Mouse (Mus musculus): ENCODE measurements around the gene Pld4.

The Pld4 gene

DNA sequence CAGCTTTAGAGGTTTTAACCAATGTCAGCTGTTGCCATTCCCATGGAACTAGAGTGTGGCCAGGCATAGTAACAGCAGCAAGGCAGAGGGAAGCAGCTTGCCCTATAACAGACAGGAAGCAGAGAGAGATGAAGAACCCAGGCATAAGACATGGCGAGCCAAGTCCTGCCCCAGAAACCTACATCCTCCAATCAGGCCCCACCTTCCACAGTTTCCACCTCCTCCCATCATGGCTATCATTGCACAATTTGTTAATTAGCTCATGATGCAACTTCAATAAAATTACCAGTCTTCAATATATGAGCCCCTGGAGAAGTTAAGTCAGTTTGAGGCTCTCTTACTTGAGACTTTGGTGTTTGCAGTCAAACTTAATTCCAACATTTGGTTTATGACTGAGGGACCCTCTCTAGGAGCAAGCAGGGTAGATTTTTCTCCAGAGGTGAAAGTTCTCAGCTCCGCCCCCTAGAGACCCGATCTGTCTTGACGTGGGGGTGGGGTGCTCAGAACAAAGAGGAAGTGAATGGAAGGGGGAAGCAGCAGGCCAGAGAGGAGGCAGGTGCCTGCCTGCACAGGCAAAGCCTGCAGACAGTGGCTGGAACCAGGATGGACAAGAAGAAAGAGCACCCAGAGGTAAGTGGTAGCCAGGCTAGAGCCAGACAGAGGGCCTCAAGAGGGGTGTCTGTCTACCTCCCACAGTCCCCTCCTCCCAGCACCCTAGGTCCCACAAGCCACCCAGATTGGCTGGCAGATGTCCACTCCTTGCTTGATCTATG is at the start of gene Pld4:
TSS of gene Pld4 (plus strand) at position 502 of the 773 bp plus-strand sequence.
- peak; percentile 29 for DNase-seq

DNA sequence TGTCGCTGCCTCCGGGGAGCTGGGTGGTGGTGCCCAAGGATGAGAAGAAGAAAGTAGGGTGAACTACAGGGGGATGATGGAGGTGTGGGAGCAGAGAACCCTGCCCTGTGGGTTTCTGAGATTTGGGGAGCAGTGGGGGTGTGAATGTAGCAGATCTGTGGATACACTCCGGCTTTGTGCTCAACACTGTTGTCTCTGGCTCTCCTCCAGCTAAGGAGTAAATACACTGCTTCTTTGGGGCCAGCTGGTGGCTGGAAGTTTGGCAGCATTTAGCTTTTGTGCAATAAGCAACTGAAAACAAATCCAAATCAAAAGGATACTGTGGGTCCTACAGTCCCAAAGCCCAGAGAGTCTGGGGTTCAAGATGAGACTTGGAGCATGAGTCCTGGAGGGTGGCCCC is 46.5 kb upstream of the Pld4 start:
- DNase-seq, result no peak

GRCm38 (mm10) chr12:112717140-112717539 is 43.3 kb upstream of the Pld4 start:
- peak; percentile 55 for DNase-seq

GRCm38 (mm10) chr12:112718995-112719394 is 41.5 kb upstream of the Pld4 start:
- DNase-seq, result no peak

DNA sequence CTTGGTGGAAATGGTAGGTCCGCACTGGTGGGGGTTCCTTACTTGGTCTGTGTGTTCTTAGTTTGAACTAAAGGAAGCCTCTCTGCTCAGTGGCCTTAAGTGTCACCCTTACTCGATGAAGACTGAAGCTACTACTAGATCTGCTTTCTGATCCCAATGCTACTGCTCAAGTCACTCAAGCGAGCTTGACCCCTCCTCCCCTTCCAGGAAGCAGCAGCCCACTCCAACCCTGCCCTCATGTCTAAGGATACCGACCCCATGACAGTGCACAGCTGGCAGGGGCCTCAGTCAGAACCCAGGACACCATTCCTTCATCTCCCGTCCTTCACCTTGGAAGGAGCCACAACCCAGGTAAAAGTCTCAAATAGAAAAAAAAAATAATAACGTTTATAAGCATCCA is 40.2 kb upstream of the Pld4 start, which contains the start of gene Cep170b:
TSS of gene Cep170b (plus strand) at position 240 of the 400 bp plus-strand sequence.
- DNase-seq, result no peak

DNA sequence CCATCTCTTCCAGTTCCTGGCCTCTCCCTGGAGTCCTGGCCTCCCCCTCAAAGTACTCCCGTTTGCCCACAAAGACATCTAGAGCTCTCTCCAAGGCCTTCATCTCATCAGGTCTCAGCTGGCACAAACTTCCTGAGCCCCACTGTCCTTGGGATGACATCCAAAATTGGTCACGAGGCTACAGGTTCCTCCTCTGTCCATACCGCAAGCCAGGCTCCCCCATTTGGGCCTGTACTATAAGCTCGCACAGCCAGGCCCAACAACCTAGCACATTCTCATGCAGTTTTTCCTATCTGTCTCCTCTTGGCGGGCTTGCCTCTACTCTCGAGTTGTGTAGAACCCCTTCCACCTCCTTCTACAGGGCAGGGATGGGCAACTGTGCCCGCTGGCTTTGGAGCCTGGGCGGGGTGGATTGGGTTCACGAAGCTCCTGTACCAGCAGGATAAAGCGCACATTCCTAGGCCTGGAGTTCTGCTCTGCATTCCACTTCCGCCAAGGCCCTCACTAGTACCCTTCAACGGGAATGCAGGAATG is 39.5 kb upstream of the Pld4 start:
- DNase-seq, result no peak

- peak; percentile 75 for DNase-seq
These were observed 38.8 kb upstream of the Pld4 start for GRCm38 (mm10) chr12:112721424-112722239.

DNA sequence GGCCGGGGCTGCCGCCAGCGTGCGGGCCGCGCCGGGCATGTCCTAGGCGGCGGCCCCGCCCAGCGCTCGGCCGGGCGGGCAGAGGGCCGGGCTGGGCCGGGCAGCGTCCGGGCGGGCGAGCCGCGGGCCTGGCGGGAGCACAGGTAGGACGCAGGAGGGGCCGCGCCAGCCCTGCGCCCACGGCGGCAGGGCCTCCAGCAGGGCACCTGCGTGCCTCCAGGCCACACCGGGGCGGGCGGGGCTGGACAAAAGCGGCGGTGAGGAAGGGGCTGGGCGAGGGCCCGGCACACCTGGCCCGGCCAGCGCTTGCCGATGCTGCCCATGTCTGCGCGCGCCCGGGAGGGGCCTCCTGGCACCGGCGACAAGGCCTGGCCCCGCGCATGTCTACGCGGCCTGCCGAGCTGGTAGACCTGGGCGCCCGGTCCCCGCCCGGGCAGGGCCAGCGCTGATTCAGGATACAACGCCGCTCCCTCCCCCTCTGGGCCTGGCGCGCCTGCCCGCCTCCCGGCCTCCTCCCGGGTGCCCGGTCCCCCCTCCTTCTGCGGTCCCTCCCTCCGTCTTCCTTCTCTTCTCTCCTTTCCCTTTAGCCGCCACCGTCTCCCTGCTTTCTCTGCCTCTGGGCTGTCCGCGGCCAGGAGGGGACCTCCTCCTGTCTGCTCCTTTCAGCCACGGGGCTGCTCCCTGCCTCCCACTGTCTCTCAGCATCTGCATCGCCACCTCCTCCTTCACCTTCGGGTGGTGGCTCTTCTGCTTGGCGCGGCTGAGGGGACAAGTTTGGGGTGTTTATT is 38.0 kb upstream of the Pld4 start:
- no peak for DNase-seq

GRCm38 (mm10) chr12:112723028-112723330 is 37.5 kb upstream of the Pld4 start:
- DNase-seq, result no peak

- DNase-seq, result no peak
These were observed 37.0 kb upstream of the Pld4 start for GRCm38 (mm10) chr12:112723445-112723844.

GRCm38 (mm10) chr12:112724077-112724805 is 36.2 kb upstream of the Pld4 start:
- DNase-seq, result peak; percentile 59

- no peak for DNase-seq
These were observed 32.7 kb upstream of the Pld4 start for GRCm38 (mm10) chr12:112727801-112728200.

DNA sequence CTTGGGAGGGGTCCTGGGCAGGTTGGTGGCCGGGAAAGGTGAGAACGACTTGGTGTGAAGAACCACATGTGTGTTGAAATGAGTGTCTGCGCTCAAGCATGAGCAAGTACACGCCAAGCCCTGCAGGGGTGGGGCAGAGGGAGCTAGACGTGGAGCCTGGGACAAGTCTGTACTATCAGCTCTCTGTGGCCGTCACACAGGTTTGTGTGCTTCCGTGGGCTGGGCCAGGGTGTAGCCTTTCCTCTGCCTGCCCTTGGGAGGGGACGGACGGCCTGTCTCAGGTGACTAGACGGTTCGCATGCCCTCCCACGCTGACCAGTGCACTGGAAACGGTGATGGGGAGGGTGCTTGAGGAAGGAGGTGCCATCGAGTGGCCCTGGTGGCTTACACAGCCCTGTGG is 29.6 kb upstream of the Pld4 start:
- DNase-seq, result no peak

- DNase-seq, result no peak
These were observed 27.9 kb upstream of the Pld4 start for GRCm38 (mm10) chr12:112732591-112732990.

GRCm38 (mm10) chr12:112734108-112734820 is 26.2 kb upstream of the Pld4 start:
- DNase-seq, result no peak

DNA sequence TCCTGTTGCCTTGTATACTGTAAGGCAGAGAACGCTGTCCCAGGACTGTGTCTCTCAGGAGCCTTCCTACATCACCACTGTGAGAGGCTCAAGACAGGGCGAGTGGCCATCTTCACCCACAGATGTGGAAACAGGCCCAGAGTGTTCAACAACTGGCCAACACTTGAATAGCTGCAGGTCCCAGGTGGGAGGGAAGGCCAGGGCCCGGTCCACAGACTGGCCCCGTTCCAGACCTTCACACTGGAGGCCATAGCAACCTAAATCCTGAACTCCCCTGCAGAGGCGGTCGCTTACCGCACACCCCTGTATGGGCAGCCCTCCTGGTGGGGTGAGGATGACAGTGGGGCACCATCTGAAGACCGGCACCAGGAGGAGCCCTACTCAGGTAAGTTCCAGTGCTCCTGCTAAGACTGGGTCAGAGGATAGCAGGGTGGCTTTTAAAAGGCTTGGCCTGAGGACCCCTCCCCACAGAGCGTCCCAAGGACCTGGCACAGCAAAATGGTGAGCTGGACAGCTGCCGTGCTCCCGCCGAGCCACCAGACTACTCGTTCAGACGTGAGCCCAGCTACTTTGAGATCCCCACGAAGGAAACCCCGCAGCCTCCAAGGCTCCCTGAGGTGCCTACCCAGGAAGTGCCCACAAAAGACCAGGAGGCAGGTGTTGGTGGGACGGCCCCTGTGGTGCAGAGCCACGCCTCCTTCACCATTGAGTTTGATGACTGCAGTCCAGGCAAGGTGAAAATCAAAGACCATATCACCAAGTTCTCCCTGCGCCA is 25.4 kb upstream of the Pld4 start:
- DNase-seq, result no peak

- no peak for DNase-seq
These were observed 24.4 kb upstream of the Pld4 start for GRCm38 (mm10) chr12:112735896-112736635.

DNA sequence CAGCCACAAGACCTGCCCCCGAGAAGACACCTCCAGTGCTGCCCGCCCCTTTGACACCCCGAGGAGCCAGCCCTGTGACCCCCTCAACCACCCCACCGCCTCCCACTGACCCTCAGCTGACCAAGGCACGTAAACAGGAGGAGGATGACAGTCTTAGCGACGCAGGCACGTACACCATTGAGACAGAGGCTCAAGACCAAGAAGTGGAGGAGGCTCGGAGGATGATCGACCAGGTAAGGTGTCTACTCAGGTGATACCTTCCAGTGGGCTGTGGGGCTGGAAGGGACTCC is 23.9 kb upstream of the Pld4 start:
- no peak for DNase-seq

DNA sequence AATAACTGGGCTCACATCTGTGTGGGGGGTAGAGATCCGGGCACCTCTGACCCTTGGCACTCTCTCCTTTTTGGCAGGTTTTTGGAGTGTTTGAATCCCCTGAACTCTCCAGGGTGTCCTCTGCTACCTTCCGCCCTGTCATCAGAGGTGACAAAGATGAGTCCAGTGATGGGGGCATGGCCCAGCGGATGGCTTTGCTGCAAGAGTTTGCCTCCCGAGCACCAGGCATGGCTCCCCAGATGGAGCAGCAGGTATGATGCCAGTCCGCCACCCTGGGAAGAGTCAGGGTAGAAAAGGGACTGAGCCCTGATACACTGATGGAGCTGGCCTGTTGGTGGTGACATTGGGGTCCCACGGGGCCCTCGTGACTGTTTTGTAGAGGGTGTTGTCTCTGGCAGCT is 23.4 kb upstream of the Pld4 start:
- DNase-seq, result no peak

GRCm38 (mm10) chr12:112737761-112738160 is 22.7 kb upstream of the Pld4 start:
- DNase-seq, result no peak

Measured in liver (tissue).